Mouse (Mus musculus): Measurements from ENCODE around the gene Mis18a.

GRCm38 (mm10) chr16:90696306-90696705, 30.9 kb downstream of the Mis18a start:
- TF ChIP-seq CTCF (IDR thresholded peaks at IDR 0.05; ENCODE audit: control insufficient read depth, insufficient read depth, low read length) (no peak), POLR2A (IDR thresholded peaks at IDR 0.05; ENCODE audit: borderline replicate concordance, control insufficient read depth, low read depth, low read length) (no peak)
